Mouse (Mus musculus): Measurements from ENCODE around the gene Cyp2d40. TPM values are rescaled to one million over a fixed set of nuclear protein-coding genes. Genes with fewer than 3 reads are reported as not detected.

Cyp2d40 gene
- polyA plus RNA-seq (2014; fragmentation: Nextera tagmentation; extraction: Ambion mirVana), result not detected in 2 replicates

DNA sequence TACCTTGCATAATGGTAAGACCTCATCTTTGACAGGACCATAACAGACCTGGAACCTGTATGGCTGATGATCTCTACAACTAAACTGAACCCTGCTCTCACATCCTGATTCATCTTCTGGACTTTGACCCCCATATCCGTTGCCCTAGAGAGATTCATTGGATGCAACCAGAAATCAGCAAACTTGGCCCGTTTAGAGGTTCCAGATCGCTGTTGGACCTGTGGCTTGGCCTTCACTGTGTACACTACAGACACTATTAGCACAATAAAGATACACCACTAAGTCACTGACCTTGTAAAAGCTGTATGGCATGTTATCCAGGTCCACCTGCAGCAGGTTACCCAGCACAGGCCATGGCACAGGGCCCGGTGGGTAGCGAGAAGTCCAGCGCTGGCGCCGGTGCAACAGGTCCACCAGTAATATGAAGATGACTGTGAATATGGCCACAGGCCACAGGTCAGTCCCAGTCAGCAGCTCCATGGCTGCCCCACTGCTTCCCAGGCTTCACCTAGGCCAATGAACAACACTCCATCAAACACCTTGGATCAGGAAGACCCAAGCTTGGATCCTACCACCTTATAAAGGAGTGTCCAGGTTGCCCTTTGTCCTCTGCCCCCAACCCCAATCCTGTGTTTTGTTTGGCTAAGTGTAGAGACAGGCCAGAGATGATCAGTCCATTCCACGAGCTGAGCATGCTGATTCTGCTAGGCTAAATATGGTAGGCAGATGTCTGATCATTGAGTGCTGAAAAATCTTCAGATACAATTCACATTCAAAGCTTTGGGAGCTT, at the start of gene Cyp2d40:
Cyp2d40 (minus strand) TSS at position 553 of the 790 bp plus-strand sequence.
- no peaks in the 10 kb centered on the region for H3K9me3 ChIP-seq (ENCODE audit: control insufficient read depth, low read length)
- WGBS, result 91% methylated on average over 9 of the region's 9 CpGs
- no peak within 1 kb of the TSS for H3K9ac ChIP-seq (ENCODE audit: low read depth, low read length)
- no peak within 1 kb of the TSS for H3K4me2 ChIP-seq (replicated peaks; ENCODE audit: low read depth, low read length)
- no peaks in the 10 kb centered on the region for H3K36me3 ChIP-seq (ENCODE audit: control insufficient read depth, insufficient read depth, low read length)
- H3K27ac ChIP-seq (ENCODE audit: low read depth, low read length), result no peak within 1 kb of the TSS
- no peak within 1 kb of the TSS for H3K4me3 ChIP-seq (ENCODE audit: low read depth, low read length)
- DNase-seq (ENCODE audit: low spot score) (no peak), ATAC-seq (ENCODE audit: low FRiP score) (no peak)
- no peaks in the 10 kb centered on the region for H3K4me1 ChIP-seq (replicated peaks; ENCODE audit: control insufficient read depth, insufficient read depth, low read length)
- H3K27me3 ChIP-seq (ENCODE audit: control insufficient read depth, insufficient read depth, low read length), result no peaks in the 10 kb centered on the region

DNA sequence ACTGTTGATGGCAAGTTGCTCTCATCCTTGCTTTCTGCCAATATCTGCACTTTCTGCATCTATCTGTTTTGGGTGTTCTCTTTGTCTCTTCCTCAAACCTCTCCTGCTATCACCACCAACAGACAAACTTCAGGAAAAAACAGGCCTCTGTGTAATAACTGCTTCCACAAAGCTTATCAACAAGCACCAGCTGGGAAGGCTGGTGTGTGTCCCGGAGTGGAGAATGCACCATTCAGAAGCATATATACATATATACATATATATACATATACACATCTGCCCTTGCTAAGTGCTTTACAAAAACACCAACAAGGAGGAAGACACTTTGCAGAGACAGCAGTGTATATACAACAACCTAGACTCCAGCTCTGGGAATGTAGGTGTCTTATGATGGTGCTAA, 46.6 kb upstream of the Cyp2d40 start:
- no peak overlapping the region for H3K27ac ChIP-seq (ENCODE audit: low read depth, low read length)
- no peak overlapping the region for H3K4me3 ChIP-seq (ENCODE audit: low read depth, low read length)
- WGBS, result 93% methylated on average over 1 of the region's 1 CpGs
- DNase-seq (ENCODE audit: low spot score) (no peak), ATAC-seq (ENCODE audit: low FRiP score) (no peak)
- no peaks in the 10 kb centered on the region for H3K4me1 ChIP-seq (replicated peaks; ENCODE audit: control insufficient read depth, insufficient read depth, low read length)
- no peak overlapping the region for H3K9ac ChIP-seq (ENCODE audit: low read depth, low read length)
- no peaks in the 10 kb centered on the region for H3K27me3 ChIP-seq (ENCODE audit: control insufficient read depth, insufficient read depth, low read length)
- H3K36me3 ChIP-seq (ENCODE audit: control insufficient read depth, insufficient read depth, low read length), result no peaks in the 10 kb centered on the region
- no peaks in the 10 kb centered on the region for H3K9me3 ChIP-seq (ENCODE audit: control insufficient read depth, low read length)
- H3K4me2 ChIP-seq (replicated peaks; ENCODE audit: low read depth, low read length), result no peak overlapping the region

DNA sequence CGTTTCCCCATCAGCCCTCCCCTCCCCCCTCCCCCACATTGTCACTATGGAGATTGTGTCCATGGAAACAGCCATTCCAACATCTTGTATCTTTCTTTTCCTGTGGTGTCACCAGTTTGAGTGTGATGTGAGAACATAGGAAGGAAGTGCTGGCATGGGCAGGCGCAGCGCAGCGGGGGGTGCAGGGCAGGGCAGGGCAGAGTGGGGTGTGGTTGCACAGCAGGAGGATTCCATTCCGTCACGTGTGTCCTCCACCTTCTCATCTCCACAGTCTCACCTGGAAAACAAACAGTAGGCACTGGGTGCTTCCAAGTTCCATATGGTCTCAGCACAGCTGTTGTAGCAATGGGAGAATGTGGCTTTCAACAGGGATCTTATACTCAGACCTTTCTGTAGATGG, 45.5 kb upstream of the Cyp2d40 start:
- no peaks in the 10 kb centered on the region for H3K9me3 ChIP-seq (ENCODE audit: control insufficient read depth, low read length)
- WGBS, result 63% methylated on average over 6 of the region's 6 CpGs
- no peak for DNase-seq (ENCODE audit: low spot score)

DNA sequence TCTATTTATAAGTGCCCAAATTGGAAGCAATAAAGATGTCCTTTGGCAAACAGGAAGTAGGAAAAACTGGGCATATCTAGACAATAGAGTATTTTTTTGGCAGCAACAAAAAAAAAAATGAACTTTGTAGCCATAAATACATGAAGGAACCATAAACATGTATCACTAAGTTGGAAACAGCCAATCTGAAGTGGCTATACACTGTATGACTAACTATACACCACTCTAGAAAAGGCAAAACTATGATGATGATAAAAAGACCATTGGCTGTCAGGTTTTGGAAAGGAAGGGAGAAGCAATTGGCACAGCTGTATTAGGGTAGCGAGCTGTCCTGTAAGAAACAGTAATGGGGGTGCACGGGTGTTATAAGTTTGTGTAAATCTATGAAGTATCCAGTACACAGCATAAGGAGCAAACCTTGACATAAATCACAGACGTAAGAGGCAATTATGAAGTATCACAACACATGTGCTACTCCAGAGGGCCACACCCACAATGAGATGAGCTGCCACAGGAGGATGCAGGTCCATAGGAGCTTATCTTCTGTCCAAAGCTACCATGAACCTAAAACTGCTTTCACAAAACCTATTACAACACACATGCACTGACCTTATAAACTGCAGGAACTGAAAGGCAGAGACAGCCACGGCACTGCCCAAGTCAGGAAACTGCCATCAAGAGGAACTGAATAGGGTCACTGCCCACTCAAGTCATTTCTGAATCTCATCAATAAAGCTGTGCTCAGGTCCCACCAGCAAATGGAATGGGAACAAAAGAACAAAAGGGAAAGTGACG, 43.2 kb upstream of the Cyp2d40 start:
- H3K9me3 ChIP-seq (ENCODE audit: control insufficient read depth, low read length), result no peaks in the 10 kb centered on the region
- H3K9ac ChIP-seq (ENCODE audit: low read depth, low read length), result no peak overlapping the region
- 78% methylated on average over 5 of the region's 5 CpGs for WGBS
- no peak overlapping the region for H3K4me2 ChIP-seq (replicated peaks; ENCODE audit: low read depth, low read length)
- DNase-seq (ENCODE audit: low spot score) (no peak), ATAC-seq (ENCODE audit: low FRiP score) (no peak)
- no peaks in the 10 kb centered on the region for H3K36me3 ChIP-seq (ENCODE audit: control insufficient read depth, insufficient read depth, low read length)
- no peak overlapping the region for H3K4me3 ChIP-seq (ENCODE audit: low read depth, low read length)
- no peaks in the 10 kb centered on the region for H3K4me1 ChIP-seq (replicated peaks; ENCODE audit: control insufficient read depth, insufficient read depth, low read length)
- H3K27ac ChIP-seq (ENCODE audit: low read depth, low read length), result no peak overlapping the region
- no peaks in the 10 kb centered on the region for H3K27me3 ChIP-seq (ENCODE audit: control insufficient read depth, insufficient read depth, low read length)

More for the DNA sequence above, 45.5 kb upstream of the Cyp2d40 start:
- H3K4me2 ChIP-seq (replicated peaks; ENCODE audit: low read depth, low read length), result no peak overlapping the region
- H3K27me3 ChIP-seq (ENCODE audit: control insufficient read depth, insufficient read depth, low read length), result no peaks in the 10 kb centered on the region
- H3K4me3 ChIP-seq (ENCODE audit: low read depth, low read length), result no peak overlapping the region
- no peak overlapping the region for H3K9ac ChIP-seq (ENCODE audit: low read depth, low read length)
- no peak for ATAC-seq (ENCODE audit: low FRiP score)
- no peak overlapping the region for H3K27ac ChIP-seq (ENCODE audit: low read depth, low read length)
- no peaks in the 10 kb centered on the region for H3K4me1 ChIP-seq (replicated peaks; ENCODE audit: control insufficient read depth, insufficient read depth, low read length)
- H3K36me3 ChIP-seq (ENCODE audit: control insufficient read depth, insufficient read depth, low read length), result no peaks in the 10 kb centered on the region

DNA sequence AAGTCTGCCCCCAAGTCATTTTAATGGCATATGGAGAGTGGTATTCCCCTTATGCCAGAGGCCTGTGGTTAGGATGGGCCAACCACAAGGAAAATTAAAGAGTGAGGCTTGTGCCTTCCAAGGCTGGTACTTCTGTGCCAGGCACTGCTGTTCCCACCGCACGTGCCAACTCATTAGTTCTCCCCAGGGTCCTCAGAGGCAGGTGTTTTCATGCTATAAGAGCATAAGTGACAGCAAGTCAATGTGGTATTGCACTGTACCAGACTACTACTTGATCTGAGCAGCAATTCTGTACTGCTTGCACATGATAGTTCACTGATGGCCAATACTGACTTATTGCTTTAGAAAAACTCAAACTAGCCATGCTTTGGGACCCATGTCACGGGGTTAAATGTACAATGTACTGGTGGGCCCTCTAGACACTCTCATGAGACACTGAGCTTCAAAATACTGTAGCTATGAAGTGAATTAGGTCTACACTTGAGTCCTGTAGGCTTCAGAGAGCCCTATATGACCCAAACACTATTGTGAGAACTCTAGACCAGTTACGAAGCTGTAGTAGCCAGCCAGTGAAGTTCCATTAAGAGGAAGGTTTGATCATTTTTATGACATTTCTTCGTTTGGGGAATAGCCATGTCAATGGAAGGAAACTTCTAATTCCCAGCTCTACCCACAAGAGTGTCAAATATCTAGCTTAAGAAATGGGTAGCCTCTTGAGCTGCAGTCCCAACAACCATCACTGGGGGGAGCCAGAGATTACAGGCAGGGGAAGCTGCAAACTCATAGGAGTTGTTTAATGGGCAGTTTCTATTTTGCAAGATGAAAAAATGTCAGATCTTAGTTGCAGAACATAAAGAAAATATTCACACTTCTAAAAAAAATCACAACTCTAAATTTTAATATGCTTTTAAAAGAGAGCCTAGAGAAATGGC, 41.0 kb upstream of the Cyp2d40 start:
- Histone ChIP-seq H3K27me3 (ENCODE audit: control insufficient read depth, insufficient read depth, low read length) (no peaks in the 10 kb centered on the region), H3K4me2 (replicated peaks; ENCODE audit: low read depth, low read length) (no peak overlapping the region), H3K4me1 (replicated peaks; ENCODE audit: control insufficient read depth, insufficient read depth, low read length) (no peaks in the 10 kb centered on the region), H3K9ac (ENCODE audit: low read depth, low read length) (no peak overlapping the region), H3K36me3 (ENCODE audit: control insufficient read depth, insufficient read depth, low read length) (no peaks in the 10 kb centered on the region), H3K4me3 (ENCODE audit: low read depth, low read length) (no peak overlapping the region), H3K9me3 (ENCODE audit: control insufficient read depth, low read length) (no peaks in the 10 kb centered on the region), H3K27ac (ENCODE audit: low read depth, low read length) (no peak overlapping the region)
- ATAC-seq (ENCODE audit: low FRiP score) (no peak), DNase-seq (ENCODE audit: low spot score) (peak; percentile 87)
- WGBS, result 76% methylated on average over 5 of the region's 5 CpGs

DNA sequence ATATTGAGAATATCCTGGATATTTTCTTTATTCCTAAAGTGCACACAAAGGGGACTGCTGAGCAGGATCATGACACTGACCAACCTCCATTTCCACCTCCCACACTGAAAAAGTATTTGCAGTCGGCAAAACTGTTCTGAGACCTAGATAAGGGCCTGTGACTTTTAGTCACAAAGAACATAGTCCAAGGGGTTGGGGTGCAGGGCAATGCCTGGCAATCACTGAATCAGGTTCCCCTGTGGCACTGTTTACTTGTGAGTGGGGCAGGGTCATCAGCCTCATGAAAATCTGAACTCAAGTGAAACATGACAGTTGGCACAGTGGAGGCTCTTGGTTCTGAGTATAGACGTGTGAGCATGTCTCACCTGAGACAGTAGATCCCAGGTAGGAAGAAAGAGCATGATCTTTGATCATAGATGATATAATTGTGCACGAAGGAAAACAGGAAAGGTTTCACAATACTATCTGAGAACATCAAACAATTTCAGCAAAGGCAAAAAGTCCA, 32.0 kb upstream of the Cyp2d40 start:
- H3K9ac ChIP-seq (ENCODE audit: low read depth, low read length), result no peak overlapping the region
- no peak overlapping the region for H3K4me3 ChIP-seq (ENCODE audit: low read depth, low read length)
- 91% methylated on average over 3 of the region's 3 CpGs for WGBS
- no peaks in the 10 kb centered on the region for H3K9me3 ChIP-seq (ENCODE audit: control insufficient read depth, low read length)
- H3K36me3 ChIP-seq (ENCODE audit: control insufficient read depth, insufficient read depth, low read length), result no peaks in the 10 kb centered on the region
- DNase-seq (ENCODE audit: low spot score) (no peak), ATAC-seq (ENCODE audit: low FRiP score) (no peak)
- no peak overlapping the region for H3K27ac ChIP-seq (ENCODE audit: low read depth, low read length)
- H3K4me2 ChIP-seq (replicated peaks; ENCODE audit: low read depth, low read length), result no peak overlapping the region
- H3K27me3 ChIP-seq (ENCODE audit: control insufficient read depth, insufficient read depth, low read length), result no peaks in the 10 kb centered on the region
- no peaks in the 10 kb centered on the region for H3K4me1 ChIP-seq (replicated peaks; ENCODE audit: control insufficient read depth, insufficient read depth, low read length)

DNA sequence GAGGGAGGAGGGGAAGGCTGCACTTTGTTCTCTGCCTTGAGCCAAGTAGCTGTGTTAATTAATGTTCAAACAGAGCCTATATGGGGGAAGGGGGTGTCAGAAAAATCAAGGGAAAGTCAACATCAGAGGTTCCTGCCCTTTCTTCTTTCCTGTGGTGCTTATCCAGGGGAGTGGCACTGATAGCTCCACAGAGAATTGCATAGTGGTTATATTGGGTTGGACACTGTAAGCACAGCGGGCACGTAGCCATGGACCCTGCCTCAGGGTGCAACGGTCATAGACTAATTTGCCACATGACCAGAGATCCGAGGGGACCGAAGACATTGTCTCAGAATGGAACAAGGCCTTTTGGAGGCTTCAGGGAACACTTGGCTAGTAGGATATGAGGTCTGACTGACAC, 30.3 kb upstream of the Cyp2d40 start, which contains the start of gene Cyp2d26:
Cyp2d26 (minus strand) TSS at position 18 of the 400 bp plus-strand sequence.
- 86% methylated on average over 5 of the region's 5 CpGs for WGBS
- Histone ChIP-seq H3K4me1 (replicated peaks; ENCODE audit: control insufficient read depth, insufficient read depth, low read length) (no peaks in the 10 kb centered on the region), H3K4me3 (ENCODE audit: low read depth, low read length) (no peak within 1 kb of the TSS), H3K27me3 (ENCODE audit: control insufficient read depth, insufficient read depth, low read length) (no peaks in the 10 kb centered on the region), H3K9me3 (ENCODE audit: control insufficient read depth, low read length) (no peaks in the 10 kb centered on the region), H3K27ac (ENCODE audit: low read depth, low read length) (no peak within 1 kb of the TSS), H3K4me2 (replicated peaks; ENCODE audit: low read depth, low read length) (no peak within 1 kb of the TSS), H3K36me3 (ENCODE audit: control insufficient read depth, insufficient read depth, low read length) (no peaks in the 10 kb centered on the region), H3K9ac (ENCODE audit: low read depth, low read length) (no peak within 1 kb of the TSS)
- DNase-seq (ENCODE audit: low spot score) (no peak), ATAC-seq (ENCODE audit: low FRiP score) (no peak)

DNA sequence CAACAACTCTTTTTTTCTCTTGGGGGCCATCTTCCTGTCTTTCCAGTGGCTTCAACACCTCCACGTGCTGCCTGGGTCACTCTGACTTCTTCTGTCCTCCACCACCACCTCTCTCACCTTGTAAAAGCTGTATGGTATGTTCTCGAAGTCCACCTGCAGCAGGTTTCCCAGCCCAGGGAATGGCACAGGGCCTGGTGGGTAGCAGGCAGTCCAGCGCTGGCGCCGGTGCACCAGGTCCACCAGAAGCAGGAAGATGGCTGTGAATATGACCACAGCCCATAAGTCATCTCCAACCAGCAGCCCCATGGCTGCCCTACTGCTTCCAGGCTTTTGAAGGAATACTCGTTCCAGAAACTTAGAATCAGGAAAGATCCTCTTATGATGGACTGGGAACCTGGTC, 29.9 kb upstream of the Cyp2d40 start:
- Histone ChIP-seq H3K9ac (ENCODE audit: low read depth, low read length) (no peak overlapping the region), H3K9me3 (ENCODE audit: control insufficient read depth, low read length) (no peaks in the 10 kb centered on the region), H3K4me2 (replicated peaks; ENCODE audit: low read depth, low read length) (no peak overlapping the region), H3K27me3 (ENCODE audit: control insufficient read depth, insufficient read depth, low read length) (no peaks in the 10 kb centered on the region), H3K4me1 (replicated peaks; ENCODE audit: control insufficient read depth, insufficient read depth, low read length) (no peaks in the 10 kb centered on the region), H3K27ac (ENCODE audit: low read depth, low read length) (no peak overlapping the region), H3K36me3 (ENCODE audit: control insufficient read depth, insufficient read depth, low read length) (no peaks in the 10 kb centered on the region), H3K4me3 (ENCODE audit: low read depth, low read length) (no peak overlapping the region)
- DNase-seq (ENCODE audit: low spot score) (no peak), ATAC-seq (ENCODE audit: low FRiP score) (no peak)
- 88% methylated on average over 6 of the region's 6 CpGs for WGBS

Measured in hindbrain, embryonic 11.5 days (tissue).